Mouse (Mus musculus) embryonic facial prominence, embryonic 15.5 days (tissue): Measurements from ENCODE around the gene Il2rb. TPM values are rescaled to one million over a fixed set of nuclear protein-coding genes. Genes with fewer than 3 reads are reported as not detected.

Source experiments
- ATAC-seq: fragments of 200-750 bp; cut with Nextera tagmentation; 2 replicates; pipeline ENCODE4 v1.8.0; 2017; ENCODE audit warnings: low read depth, moderate TSS enrichment; ENCODE audit not compliant: insufficient number of reproducible peaks, low FRiP score, low TSS enrichment
- H3K27ac ChIP-seq: fragments of 300-500 bp; sonication (generic); replicated peaks from 2 replicates; pipeline ENCODE4 v1.5.1; 2015; ENCODE audit warnings: mild to moderate bottlenecking, inconsistent platforms
- H3K27me3 ChIP-seq: fragments of 300-500 bp; sonication (generic); 2 replicates; pipeline ENCODE4 v1.6.1; 2015; ENCODE audit warnings: inconsistent platforms
- H3K36me3 ChIP-seq: fragments of 300-500 bp; sonication (generic); 2 replicates; pipeline ENCODE4 v1.6.1; 2015; ENCODE audit warnings: mild to moderate bottlenecking, inconsistent platforms
- H3K4me1 ChIP-seq: fragments of 300-500 bp; sonication (generic); 2 replicates; pipeline ENCODE4 v1.6.1; 2015; ENCODE audit warnings: inconsistent platforms
- H3K4me2 ChIP-seq: fragments of 300-500 bp; sonication (generic); replicated peaks from 2 replicates; pipeline ENCODE4 v1.6.1; 2015; ENCODE audit warnings: mild to moderate bottlenecking, inconsistent platforms
- H3K4me3 ChIP-seq: fragments of 300-500 bp; sonication (generic); replicated peaks from 2 replicates; pipeline ENCODE4 v1.5.1; 2015; ENCODE audit warnings: mild to moderate bottlenecking, inconsistent platforms
- H3K9ac ChIP-seq: fragments of 300-500 bp; sonication (generic); 2 replicates; pipeline ENCODE4 v1.6.1; 2015; ENCODE audit warnings: inconsistent platforms
- H3K9me3 ChIP-seq: fragments of 300-500 bp; sonication (generic); replicated peaks from 2 replicates; pipeline ENCODE4 v1.6.1; 2016; ENCODE audit warnings: inconsistent platforms
- WGBS: fragments of 180-500 bp; shearing (Covaris S2); methylation state at CpG from one replicate; pipeline ENCODE4 v1.1.7; 2015; 5-methylcytosine and 5-hydroxymethylcytosine counted together
- polyA plus RNA-seq: library from polyadenylated mRNA; unstranded; fragments of >200 nt; fragmentation: Nextera tagmentation; extraction: Ambion mirVana; gene quantifications from 2 replicates; pipeline ENCODE4 v1.2.1, GENCODE M21; 2015

The Il2rb gene
- polyA plus RNA-seq, 1 experiment from 2014 or later: 0.41 TPM

DNA sequence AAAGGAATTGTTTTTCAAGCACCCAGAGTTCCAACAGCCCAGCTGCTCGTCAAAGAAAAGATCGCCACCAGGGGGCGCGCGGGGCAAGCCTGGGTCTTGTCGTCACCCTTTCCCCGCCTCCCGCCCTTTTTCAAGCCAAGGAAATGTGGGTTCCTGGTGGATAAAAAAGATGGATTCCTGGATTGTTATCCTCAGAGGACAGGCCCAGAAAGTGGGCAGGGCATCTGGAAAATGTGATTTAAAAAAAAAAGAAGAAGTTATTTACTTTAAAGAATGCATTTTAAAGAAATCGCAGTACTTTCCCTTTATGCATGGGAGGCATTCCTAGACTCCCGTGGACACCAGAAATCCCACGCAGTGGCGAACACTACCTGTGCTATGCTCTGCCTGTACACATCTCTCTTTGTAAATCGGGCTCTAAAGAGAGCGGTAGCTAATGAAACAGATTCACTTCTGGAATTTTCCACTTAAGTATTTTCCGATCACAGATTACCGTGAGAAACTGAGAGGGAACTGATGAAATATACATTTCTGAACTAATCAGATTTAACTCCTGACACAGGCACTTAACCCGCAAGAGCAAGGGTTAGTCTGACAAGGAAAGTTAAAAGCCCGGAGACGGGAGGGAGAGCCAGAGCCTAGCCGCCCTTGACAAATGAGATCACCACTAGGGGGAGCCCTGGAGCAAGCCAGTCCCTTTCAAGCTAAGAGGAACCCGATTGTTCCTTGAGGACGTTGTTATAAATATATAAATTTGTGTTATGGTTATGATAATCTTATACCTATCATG, 47.1 kb downstream of the Il2rb start:
- ATAC-seq: peak; percentile 36; the same call in 1 of the 2 replicates
- peak overlapping the region; percentile 74 for H3K4me2 ChIP-seq
- peak overlapping the region; percentile 94 for H3K27ac ChIP-seq
- H3K4me1 ChIP-seq: peaks cover 16% of the 10 kb centered on the region; the same call in 1 of the 2 replicates
- no peaks in the 10 kb centered on the region for H3K27me3 ChIP-seq
- peak overlapping the region; percentile 39 for H3K4me3 ChIP-seq
- peak overlapping the region; percentile 54 for H3K9ac ChIP-seq
- under 1% methylated on average over 22 of the region's 22 CpGs for WGBS
- no peaks in the 10 kb centered on the region for H3K36me3 ChIP-seq
- H3K9me3 ChIP-seq: no peaks in the 10 kb centered on the region

DNA sequence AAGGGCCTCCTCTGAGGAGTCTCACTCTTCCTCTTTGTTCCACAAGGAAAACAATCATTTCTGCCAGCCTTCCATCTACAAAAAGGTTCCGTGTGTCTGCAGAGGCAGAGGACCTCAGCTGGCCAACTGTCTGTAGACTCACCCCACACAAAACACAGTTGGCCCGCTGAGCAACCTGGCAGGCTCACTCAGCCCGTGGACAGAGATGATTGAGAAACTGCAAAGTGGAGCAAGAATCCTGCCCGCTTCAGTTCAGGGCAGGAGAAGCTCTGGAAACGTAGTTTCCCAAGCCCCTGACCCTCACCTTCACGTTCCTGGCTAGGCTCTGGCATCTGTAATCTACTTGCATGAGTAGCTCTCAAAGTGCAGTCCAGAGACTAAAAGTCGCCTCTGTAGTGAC, 48.0 kb downstream of the Il2rb start:
- Histone ChIP-seq H3K27me3 (no peaks in the 10 kb centered on the region), H3K9me3 (no peaks in the 10 kb centered on the region), H3K4me2 (no peak overlapping the region), H3K4me1 (peaks cover 13% of the 10 kb centered on the region; the same call in 1 of the 2 replicates), H3K9ac (no peak overlapping the region), H3K36me3 (no peaks in the 10 kb centered on the region), H3K4me3 (no peak overlapping the region), H3K27ac (peak overlapping the region; percentile 8; the same call in 1 of the 2 replicates)
- ATAC-seq: no peak
- 39% methylated on average over 7 of the region's 7 CpGs for WGBS

DNA sequence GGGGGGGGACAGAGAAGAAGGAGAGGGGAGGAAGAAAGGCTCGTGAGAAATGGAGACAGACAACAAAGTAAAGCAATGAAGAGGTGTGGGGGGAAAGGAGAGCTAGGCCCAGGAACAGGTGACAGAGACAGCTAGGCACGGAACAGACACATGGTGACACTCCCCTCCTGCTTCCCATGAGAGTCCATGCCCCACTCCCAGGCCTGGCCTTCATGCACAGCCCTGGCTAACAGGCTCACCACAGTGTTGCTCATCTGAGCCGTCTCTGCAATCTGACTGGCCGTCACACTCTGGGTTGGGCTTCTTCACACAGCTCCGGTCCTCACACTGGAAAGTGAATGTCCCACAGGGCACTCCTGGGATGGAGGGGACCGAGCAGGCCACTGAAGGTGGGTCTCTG, 51.2 kb downstream of the Il2rb start:
- Histone ChIP-seq H3K36me3 (no peaks in the 10 kb centered on the region), H3K27me3 (no peaks in the 10 kb centered on the region), H3K9me3 (no peaks in the 10 kb centered on the region), H3K9ac (no peak overlapping the region), H3K4me1 (peaks cover 10% of the 10 kb centered on the region; the same call in 1 of the 2 replicates), H3K27ac (no peak overlapping the region), H3K4me3 (no peak overlapping the region), H3K4me2 (no peak overlapping the region)
- 53% methylated on average over 6 of the region's 6 CpGs for WGBS
- ATAC-seq: no peak

- ATAC-seq: no peak
- Histone ChIP-seq H3K4me2 (no peak overlapping the region), H3K9me3 (no peaks in the 10 kb centered on the region), H3K36me3 (no peaks in the 10 kb centered on the region), H3K27me3 (no peaks in the 10 kb centered on the region), H3K4me1 (peaks cover 18% of the 10 kb centered on the region), H3K27ac (no peak overlapping the region), H3K9ac (no peak overlapping the region), H3K4me3 (no peak overlapping the region)
- WGBS: 85% methylated on average over 19 of the region's 19 CpGs
Measured at GRCm38 (mm10) chr15:78442231-78442630, 52.8 kb downstream of the Il2rb start.

- H3K27me3 ChIP-seq: no peaks in the 10 kb centered on the region
- no peaks in the 10 kb centered on the region for H3K9me3 ChIP-seq
- peaks cover 16% of the 10 kb centered on the region for H3K36me3 ChIP-seq
- WGBS: 60% methylated on average over 9 of the region's 9 CpGs
- H3K4me3 ChIP-seq: no peak overlapping the region
- H3K9ac ChIP-seq: no peak overlapping the region
- peaks cover 39% of the 10 kb centered on the region for H3K4me1 ChIP-seq
- H3K4me2 ChIP-seq: no peak overlapping the region
- ATAC-seq: no peak
- no peak overlapping the region for H3K27ac ChIP-seq
Measured at GRCm38 (mm10) chr15:78438973-78439372, 56.1 kb downstream of the Il2rb start.

DNA sequence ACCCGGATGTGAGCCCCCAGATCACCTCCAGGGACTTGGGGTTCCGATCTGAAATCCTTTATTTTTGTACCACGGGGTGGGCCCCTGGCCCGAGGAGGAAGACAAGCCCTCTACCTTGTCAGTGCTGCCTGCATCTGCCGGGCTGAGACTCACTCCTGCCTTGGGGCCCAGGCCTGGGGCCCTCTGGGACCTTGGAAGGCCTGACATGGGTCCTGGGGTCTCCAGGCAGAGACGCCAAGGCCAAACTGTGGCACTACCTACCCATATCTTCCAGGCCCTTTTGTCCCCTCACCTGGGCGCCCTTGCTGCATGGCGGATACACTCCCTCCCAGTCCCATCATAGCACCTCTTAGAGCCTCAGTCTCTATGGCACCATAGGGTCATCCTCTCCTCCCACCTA, 56.6 kb downstream of the Il2rb start:
- Histone ChIP-seq H3K4me2 (no peak overlapping the region), H3K4me3 (no peak overlapping the region), H3K9me3 (no peaks in the 10 kb centered on the region), H3K4me1 (peaks cover 39% of the 10 kb centered on the region), H3K27me3 (no peaks in the 10 kb centered on the region), H3K9ac (no peak overlapping the region), H3K36me3 (peaks cover 21% of the 10 kb centered on the region), H3K27ac (no peak overlapping the region)
- ATAC-seq: no peak
- 57% methylated on average over 8 of the region's 8 CpGs for WGBS

DNA sequence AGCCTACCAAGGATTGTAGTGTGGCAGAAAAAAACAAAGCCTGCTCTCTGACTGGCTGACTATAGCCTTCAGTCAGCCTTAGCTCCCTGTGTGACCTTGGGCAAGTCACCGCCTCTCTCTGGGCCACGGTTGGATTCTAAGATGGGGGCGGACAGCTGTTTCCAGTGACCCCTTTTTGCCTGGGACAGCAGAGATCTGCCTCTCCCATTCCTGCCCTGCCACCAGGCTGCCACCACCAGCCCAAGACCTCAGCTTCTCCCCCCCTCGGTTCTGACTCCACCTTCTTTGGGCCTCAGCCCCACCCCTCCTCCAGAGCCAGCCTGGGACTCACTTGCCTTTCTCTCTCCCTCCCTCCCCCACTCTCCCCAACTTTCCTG, 57.1 kb downstream of the Il2rb start:
- Histone ChIP-seq H3K36me3 (peaks cover 26% of the 10 kb centered on the region), H3K4me3 (no peak overlapping the region), H3K4me1 (peaks cover 39% of the 10 kb centered on the region), H3K9ac (no peak overlapping the region), H3K27ac (peak overlapping the region; percentile 78; the same call in 1 of the 2 replicates), H3K9me3 (no peaks in the 10 kb centered on the region), H3K27me3 (no peaks in the 10 kb centered on the region), H3K4me2 (no peak overlapping the region)
- ATAC-seq: no peak
- WGBS: 45% methylated on average over 4 of the region's 4 CpGs

GRCm38 (mm10) chr15:78437237-78438017, 57.6 kb downstream of the Il2rb start:
- 20% methylated on average over 23 of the region's 23 CpGs for WGBS
- Histone ChIP-seq H3K27ac (peak overlapping the region; percentile 78), H3K27me3 (no peaks in the 10 kb centered on the region), H3K4me2 (peak overlapping the region; percentile 61), H3K9ac (peak overlapping the region; percentile 9; the same call in 1 of the 2 replicates), H3K4me3 (peak overlapping the region; percentile 34), H3K36me3 (peaks cover 30% of the 10 kb centered on the region), H3K4me1 (peaks cover 39% of the 10 kb centered on the region), H3K9me3 (no peaks in the 10 kb centered on the region)
- peak; percentile 26 for ATAC-seq

- no peak overlapping the region for H3K9ac ChIP-seq
- peak; percentile 81 for ATAC-seq
- peaks cover 39% of the 10 kb centered on the region for H3K4me1 ChIP-seq
- H3K4me2 ChIP-seq: peak overlapping the region; percentile 61
- peak overlapping the region; percentile 78 for H3K27ac ChIP-seq
- H3K9me3 ChIP-seq: no peaks in the 10 kb centered on the region
- no peaks in the 10 kb centered on the region for H3K27me3 ChIP-seq
- 10% methylated on average over 28 of the region's 32 CpGs for WGBS
- H3K4me3 ChIP-seq: peak overlapping the region; percentile 34
- peaks cover 35% of the 10 kb centered on the region for H3K36me3 ChIP-seq
Measured at GRCm38 (mm10) chr15:78436380-78437192, 58.5 kb downstream of the Il2rb start.

- Histone ChIP-seq H3K4me3 (no peak overlapping the region), H3K27me3 (no peaks in the 10 kb centered on the region), H3K27ac (no peak overlapping the region; the same call in 1 of the 2 replicates), H3K9me3 (no peaks in the 10 kb centered on the region), H3K4me1 (peaks cover 42% of the 10 kb centered on the region), H3K9ac (no peak overlapping the region), H3K36me3 (peaks cover 38% of the 10 kb centered on the region), H3K4me2 (no peak overlapping the region)
- no peak for ATAC-seq
- WGBS: 74% methylated on average over 11 of the region's 11 CpGs
Measured at GRCm38 (mm10) chr15:78435681-78436080, 59.4 kb downstream of the Il2rb start.
